Mouse (Mus musculus) layer of hippocampus, postnatal 14 days (tissue): ENCODE results near the gene Lrrc39. TPM values are rescaled to one million over a fixed set of nuclear protein-coding genes. Genes with fewer than 3 reads are reported as not detected.
A peak's percentile ranks its signal among the peaks of the same experiment; 100 is the strongest.

Experiments used
- DNase-seq, 2 experiments: peaks; one replicate each; pipeline ENCODE4 v3.0.0; 2021 to 2022; ENCODE audit warnings: low spot score in 2 of 2, mixed read lengths in 1 of 2
- total RNA-seq, 2 experiments: library from RNA; stranded (reverse); gene quantifications; 2 replicates each; pipeline ENCODE4 v1.2.3; 2021

Lrrc39 gene
- total RNA-seq, 2 experiments from 2014 or later, result 0.17 TPM; not detected in 1

GRCm38 (mm10) chr3:116601781-116602180, 39.0 kb downstream of the Lrrc39 start:
- no peak for DNase-seq

- no peak for DNase-seq
Observed at GRCm38 (mm10) chr3:116604570-116604969, 41.8 kb downstream of the Lrrc39 start.

- peak in 1 of 2 experiments; percentile 16 for DNase-seq
Observed at GRCm38 (mm10) chr3:116614295-116614892, 51.6 kb downstream of the Lrrc39 start, which contains the start of gene Trmt13. Trmt13 (minus strand) TSS chr3:116614587.

- no peak for DNase-seq
Observed at GRCm38 (mm10) chr3:116615318-116616068, 52.7 kb downstream of the Lrrc39 start.

- DNase-seq, result no peak
Observed at GRCm38 (mm10) chr3:116618855-116619254, 56.1 kb downstream of the Lrrc39 start.

GRCm38 (mm10) chr3:116620636-116621370, 58.0 kb downstream of the Lrrc39 start:
- no peak for DNase-seq

GRCm38 (mm10) chr3:116622641-116623040, 59.9 kb downstream of the Lrrc39 start:
- no peak for DNase-seq

GRCm38 (mm10) chr3:116631459-116631858, 68.7 kb downstream of the Lrrc39 start:
- DNase-seq, result no peak

Other genes with a start within 250 kb of the Lrrc39 start
- 1 to 10 TPM; 5.1 to 5.7 TPM for gene Cdc14a, start 138.9 kb upstream of the Lrrc39 start, total RNA-seq
- 10 to 100 TPM; 68.6 to 69.7 TPM for gene Rtca, start 54.8 kb upstream of the Lrrc39 start, total RNA-seq
- 10 to 100 TPM; 22.1 to 23.8 TPM for gene Dbt, start 49.9 kb upstream of the Lrrc39 start, total RNA-seq
- gene Sass6, start 32.0 kb downstream of the Lrrc39 start, total RNA-seq, result 1 to 10 TPM; 8.2 TPM
- 10 to 100 TPM; 15.3 to 15.6 TPM for gene Trmt13, start 51.6 kb downstream of the Lrrc39 start, total RNA-seq
- 10 to 100 TPM; 54.9 to 57.0 TPM for gene Mfsd14a, start 99.7 kb downstream of the Lrrc39 start, total RNA-seq
- 1 to 10 TPM in 1 of 2 experiments, not detected in 1; 1.1 TPM for gene Gm43191, start 118.3 kb downstream of the Lrrc39 start, total RNA-seq
- 10 to 100 TPM; 13.6 to 14.9 TPM for gene Slc35a3, start 149.9 kb downstream of the Lrrc39 start, total RNA-seq
- 10 to 100 TPM; 29.2 to 37.6 TPM for gene Agl, start 245.2 kb downstream of the Lrrc39 start, total RNA-seq